Mouse (Mus musculus): ENCODE measurements around the gene Prkaa2.

- no peak for TF ChIP-seq CTCF (IDR thresholded peaks at IDR 0.05; ENCODE audit: borderline replicate concordance, extremely low read depth, insufficient read depth, insufficient read length)
- no peak for TF ChIP-seq POLR2A (IDR thresholded peaks at IDR 0.05; ENCODE audit: borderline replicate concordance, extremely low read depth, insufficient read depth, insufficient read length, poor library complexity, severe bottlenecking)
Measured at GRCm38 (mm10) chr4:105156955-105157275, 47.2 kb upstream of the Prkaa2 start.

All from brain, embryonic 14.5 days (tissue).